Mouse (Mus musculus) monocyte, adult 2 months (primary cell): Measurements from ENCODE around the gene 4833439L19Rik.
A peak's percentile ranks its signal among the peaks of the same experiment; 100 is the strongest.

Experiments
- DNase-seq, 2 experiments: peaks; one replicate each; pipeline ENCODE4 v3.0.0; 2022; ENCODE audit warnings: low spot score in 2 of 2, low read depth in 1 of 2

The 4833439L19Rik gene

DNA sequence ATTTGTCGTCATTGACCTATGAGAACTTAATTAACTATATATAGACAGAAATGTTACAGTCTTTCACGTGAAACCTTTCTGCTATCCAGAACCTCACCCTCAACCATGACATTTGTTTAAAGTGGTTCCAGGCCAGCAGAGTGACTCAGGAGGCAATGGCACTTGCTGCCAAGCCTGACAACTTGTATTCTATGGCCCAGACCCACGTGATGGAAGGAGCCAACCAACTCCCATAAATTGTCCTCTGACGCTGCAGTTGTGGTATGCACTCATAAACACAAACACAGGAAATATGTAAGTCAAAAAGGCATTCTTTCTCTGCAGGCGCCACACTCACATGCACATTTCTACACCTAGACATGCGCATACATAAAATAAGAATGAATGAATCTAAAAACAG lies 38.1 kb downstream of the 4833439L19Rik start:
- DNase-seq: no peak

DNA sequence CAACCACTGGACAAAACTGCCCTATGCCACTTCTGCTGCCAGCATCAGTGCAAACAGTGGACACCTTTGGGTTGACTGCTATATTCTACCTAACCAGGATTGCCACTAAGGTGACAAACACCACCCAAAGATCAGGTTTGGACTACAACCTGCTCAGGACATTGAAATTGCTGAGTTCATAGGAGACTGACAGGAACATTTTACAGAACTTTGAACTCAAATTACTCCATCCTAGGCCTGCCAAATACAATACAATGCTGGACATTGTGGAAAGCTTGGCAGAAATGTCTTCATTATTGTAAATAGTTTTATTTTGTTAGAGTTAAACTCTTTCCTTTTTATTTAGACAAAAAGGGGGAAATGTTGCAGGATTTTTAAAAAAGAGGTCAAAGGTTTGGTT lies 44.1 kb downstream of the 4833439L19Rik start:
- DNase-seq: no peak

DNA sequence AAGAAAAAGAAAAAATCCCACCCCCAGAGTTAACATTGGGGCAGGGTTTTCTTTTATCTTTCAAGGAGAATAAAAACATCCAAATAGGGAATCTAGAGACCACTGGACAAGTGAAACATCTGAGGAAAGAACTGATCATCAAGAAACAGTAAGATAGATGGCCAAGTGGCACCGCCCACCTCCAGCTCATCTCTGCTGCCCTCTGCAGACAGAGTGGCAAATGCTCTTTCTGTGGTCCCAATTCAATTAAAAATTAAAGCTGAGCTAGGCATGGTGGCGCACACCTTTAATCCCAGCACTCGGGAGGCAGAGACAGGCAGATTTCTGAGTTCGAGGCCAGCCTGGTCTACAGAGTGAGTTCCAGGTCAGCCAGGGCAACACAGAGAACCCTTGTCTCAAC lies 45.0 kb downstream of the 4833439L19Rik start:
- no peak for DNase-seq

DNA sequence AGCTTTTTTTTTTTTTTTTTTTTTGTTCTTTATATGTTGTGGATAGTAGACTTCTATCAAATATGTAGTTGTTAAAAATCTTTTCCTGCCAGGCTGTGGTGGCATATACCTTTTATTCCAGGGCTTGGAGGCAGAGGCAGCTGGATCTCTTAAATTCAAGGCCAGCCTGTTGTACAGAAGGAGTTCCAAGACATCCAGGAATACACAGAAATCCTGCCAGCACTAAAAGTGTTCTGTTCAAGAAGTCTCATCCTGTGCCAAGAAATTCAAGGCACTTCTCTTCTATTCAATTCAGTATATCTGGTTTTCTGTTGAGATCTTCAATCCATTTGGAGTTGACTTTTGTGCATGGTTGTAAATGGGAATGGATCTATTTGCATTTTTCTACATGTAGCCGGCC lies 59.3 kb downstream of the 4833439L19Rik start:
- DNase-seq: no peak

DNA sequence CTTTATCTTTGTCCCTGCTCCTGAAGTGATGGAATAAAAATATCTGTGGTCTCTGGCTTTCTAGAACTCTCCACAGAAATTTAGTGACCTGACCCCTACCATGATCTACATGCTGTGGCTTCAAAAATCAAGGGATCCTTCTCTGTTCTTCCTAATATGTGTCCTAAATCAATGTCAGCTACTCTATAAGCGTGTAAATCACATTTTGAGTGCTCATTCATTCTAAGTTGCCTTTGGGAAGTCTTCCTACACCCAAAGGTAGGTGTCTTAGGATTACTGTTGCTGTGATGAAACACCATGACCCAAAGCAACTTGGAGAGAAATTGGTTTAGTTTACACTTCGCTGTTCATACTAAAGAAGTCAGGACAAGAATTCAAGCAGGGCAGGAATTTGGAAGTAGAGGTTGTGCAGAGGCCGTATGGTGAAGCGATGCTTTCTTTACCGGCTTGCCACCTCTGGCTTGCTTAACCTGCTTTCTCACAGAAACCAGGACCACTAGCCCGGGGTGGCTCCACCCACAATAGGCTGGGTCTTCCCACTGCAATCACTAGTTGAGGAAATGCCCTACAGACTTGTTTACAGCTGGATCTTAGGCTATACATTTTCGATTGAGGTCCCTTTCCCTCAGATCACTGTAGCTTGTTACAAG lies 60.5 kb downstream of the 4833439L19Rik start:
- no peak for DNase-seq

DNA sequence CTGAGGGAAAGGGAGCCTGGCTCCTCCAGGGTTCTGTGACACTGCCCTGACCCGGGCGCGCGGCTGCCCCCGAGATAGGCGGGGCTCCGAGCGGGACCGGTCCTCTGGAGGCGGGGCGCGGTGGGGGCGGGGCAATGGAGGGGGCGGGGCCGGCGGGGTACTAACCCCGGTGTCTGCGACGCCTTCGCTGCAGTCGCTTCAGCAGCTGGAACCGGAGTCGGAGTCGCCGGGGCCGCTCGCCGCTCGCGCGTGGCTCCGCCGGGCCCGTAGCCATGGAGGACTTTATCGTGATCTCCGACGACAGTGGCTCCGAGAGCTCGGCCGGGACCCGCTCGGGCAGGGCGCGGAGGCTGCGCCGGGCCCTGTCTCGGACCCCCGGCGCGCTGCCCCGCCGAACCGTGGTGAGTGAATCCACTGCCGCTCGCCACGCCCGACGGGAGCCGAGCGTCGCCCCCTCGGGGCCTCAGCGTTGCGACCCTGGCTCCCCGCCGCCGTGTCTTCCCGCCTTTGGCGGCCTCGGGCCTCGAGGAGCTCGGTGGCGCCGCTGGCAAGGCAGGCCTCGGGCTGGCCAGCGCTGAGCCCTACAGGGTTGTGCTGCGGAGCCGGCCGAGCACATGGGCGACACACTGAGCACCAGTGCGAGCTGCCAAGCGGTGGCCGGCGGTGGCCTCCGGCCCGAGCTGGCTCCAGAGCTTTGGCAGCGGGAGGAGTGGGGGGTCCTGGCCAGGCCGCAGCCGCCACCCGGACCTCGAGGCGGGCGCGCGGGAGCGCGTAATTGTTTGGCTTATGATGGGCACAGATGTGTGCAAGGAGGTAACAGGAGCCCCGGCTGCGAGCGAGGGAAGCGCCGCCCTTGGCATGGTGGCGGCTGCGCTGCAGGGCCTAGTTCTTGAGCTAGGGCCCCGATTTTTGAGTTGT lies 61.4 kb downstream of the 4833439L19Rik start, which contains the start of gene Simc1:
TSS of gene Simc1 (plus strand) at position 176 of the 918 bp plus-strand sequence.
- DNase-seq: peak; percentile 6 to 43

DNA sequence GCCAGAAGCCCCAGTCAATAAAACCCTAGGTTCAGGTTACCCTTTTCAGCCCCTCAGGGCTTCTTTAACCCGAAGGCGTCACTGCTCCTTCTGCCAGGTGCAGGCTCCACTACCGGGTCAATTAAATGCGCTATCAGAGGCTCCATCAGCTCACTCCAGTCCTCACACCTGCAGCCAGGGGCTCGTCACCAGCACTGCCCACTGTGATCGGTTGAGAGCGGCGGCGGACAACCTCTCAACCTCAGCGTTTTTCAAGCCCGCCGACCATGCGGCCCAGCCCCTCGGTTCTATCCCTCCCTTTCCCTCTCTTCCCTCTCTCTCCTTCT lies 62.0 kb downstream of the 4833439L19Rik start:
- no peak for DNase-seq

DNA sequence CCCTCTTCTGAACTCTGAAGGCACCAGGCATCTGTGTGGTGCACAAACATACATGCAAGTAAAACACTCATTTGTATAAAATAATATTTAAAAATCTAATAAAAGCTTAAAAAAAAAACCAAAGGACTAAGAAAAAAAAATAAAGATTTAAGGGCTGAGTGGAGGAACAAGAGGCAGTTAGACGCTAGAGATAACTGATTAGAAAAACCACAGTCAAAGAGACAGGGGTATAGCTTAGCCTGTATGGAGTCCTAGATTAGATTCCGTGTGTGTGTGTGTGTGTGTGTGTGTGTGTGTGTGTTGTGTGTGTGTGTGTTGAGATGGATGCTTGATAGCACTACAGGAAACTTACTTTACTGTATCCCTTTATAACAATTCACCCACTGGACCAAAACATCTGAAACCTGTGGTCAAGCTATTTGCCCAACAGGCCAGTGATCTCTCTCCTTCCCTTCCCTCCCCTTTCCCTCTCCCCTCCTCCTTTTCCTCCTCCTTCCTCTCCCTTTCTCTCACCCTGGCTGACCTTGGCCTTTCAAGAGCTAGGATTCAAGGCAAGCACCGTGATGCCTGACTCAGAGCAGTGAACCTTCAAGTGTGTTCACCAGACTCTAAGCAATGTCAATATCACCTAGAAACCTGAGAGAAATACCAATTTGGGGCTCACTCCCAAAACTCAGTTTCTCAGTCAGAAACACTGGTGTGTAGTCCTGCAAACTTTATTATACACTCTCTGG lies 63.1 kb downstream of the 4833439L19Rik start:
- no peak for DNase-seq

DNA sequence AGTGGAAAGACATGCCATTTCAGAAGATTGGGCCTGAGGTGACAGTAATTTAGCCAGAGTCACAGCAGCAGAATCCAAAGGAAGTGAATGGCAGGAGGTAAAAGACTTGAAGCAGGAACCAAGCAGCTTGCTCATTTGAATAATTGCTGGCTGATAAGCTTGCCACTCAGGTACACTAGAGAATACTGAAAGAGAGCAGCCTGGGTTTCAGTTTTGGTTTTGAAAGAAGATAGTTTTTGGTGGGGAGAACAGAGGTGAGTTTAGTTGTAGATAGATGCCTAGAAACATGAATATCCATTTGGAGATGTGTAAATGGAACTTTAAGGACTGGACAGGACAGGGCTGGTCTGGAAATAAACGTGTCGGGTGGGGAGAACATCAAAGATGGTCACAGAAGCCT lies 63.9 kb downstream of the 4833439L19Rik start:
- DNase-seq: no peak
